Mouse (Mus musculus): Measurements from ENCODE around the gene Pgm1.

Gene Pgm1

DNA sequence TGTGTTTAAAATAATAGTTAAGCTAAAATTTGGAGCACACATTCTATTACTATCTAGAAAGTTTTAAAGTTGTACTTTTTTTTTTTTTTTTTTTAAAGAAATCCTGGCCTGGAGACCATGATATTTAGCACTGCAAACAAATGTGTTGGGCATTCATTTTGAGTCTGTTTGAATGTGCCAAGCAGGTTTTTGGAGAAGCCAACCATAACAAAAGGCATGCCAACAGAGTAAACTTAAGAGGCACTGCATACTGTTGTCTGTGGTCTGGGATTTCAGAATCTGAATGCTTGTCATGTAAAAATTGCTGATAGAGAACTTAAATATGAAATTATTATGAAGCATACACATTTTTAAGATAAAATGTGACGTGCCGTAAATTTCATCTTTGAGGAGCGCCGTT, 28.0 kb downstream of the Pgm1 start:
- no peak for DNase-seq (ENCODE audit: low spot score)

- no peak for DNase-seq (ENCODE audit: low spot score)
Observed at GRCm38 (mm10) chr4:99958084-99958815, 29.0 kb downstream of the Pgm1 start.

- DNase-seq (ENCODE audit: low spot score), result no peak
Observed at GRCm38 (mm10) chr4:99959308-99959707, 30.1 kb downstream of the Pgm1 start.

- no peak for DNase-seq (ENCODE audit: low spot score)
Observed at GRCm38 (mm10) chr4:99966555-99966954, 37.3 kb downstream of the Pgm1 start.

DNA sequence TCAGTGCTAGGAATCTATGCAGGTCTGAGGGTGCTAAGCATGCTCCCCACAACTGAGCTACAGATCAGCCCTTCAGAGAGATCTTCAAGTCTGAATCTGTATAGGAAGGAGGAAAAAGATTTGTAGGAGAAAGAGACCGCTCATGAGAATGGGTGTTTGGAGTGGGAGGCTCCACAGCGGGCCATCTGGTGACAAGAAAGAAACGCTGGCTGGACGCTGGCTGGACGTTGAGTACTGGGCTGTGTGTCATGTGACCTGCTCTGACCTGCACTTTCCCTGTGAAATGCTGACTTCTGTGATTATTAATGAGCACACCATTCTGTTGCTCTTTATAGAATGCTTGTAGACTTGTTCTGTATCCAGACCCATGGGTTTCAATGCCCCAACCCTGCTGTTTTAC, 40.1 kb downstream of the Pgm1 start:
- no peak for DNase-seq (ENCODE audit: low spot score)

- no peak for DNase-seq (ENCODE audit: low spot score)
Observed at GRCm38 (mm10) chr4:99970097-99970496, 40.9 kb downstream of the Pgm1 start.

DNA sequence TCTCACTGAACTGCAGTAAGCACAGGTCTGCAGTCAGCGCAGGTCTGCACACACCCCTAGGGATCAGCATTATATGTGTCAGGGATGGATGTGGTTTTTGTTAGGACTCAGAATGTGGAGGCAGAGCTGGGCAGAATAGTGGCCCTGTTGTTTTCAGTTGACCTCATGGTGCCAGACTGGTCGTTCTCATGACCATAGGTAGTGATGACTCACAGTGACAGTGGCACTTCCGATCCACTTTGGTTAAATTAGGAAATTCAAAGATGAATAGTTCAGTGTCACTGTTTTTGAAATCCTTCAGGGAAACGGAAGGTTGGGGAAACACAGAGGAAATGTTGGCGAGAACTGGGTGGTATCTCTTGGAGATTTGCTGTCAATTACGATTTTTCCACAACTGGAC, 43.7 kb downstream of the Pgm1 start:
- DNase-seq (ENCODE audit: low spot score), result no peak

DNA sequence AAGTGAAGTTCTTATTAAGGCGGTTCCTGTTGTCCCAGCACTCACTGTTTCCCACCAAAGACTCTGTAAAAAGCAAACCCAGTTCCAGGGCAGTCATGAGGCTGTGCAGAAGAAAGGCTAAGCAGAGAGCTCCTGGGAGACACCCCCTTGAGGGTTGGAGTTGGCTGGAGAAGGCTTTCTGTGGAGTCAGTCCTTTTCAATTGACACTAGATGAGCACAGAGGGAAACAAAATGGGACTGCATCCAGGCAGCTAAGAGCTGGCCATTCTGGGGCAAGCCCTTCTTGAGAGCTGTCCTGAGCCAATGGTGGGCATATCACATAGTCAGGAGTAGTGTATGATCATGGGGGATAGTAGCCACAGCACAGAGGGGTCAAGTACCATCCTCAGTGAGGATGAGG, 44.7 kb downstream of the Pgm1 start:
- DNase-seq (ENCODE audit: low spot score), result no peak

DNA sequence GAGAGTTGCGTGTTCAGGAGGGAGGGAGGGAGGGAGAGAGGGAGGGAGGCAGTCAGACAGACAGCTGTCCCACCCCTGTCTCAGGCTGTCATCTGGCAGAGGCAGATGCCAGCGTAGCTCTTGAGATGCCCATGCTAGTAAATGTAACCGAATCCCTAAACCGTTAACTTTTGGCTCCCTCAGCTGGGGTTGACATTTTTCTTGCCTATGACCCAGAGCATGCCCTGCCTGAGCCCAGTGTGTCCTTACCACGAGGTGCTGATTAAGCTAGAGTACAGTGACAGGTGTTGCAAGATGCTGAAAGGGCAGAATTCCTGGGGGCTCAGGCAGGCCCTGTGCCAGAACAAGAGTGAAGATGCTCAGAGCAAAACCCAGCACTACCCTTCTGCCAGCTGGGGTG, 45.2 kb downstream of the Pgm1 start:
- no peak for DNase-seq (ENCODE audit: low spot score)

DNA sequence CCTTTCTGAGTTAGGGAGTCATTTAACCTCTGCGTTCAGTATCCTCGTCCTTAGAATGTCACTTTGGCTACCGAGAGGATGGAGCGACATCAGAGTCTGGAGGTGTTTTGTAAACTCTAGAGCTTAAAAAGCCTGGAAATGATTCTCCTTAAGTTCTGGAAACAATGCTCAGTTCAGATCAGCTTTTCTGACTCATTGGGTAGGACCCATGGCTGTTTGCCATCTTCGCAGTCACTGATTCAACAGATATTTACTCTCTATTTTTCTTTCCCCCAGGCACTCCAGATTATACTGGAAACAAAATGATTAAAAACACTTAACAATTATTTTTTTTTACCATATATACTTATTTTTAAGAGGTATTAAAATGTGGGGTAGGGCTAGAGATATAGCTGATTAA, 50.1 kb downstream of the Pgm1 start:
- DNase-seq (ENCODE audit: low spot score), result no peak

DNA sequence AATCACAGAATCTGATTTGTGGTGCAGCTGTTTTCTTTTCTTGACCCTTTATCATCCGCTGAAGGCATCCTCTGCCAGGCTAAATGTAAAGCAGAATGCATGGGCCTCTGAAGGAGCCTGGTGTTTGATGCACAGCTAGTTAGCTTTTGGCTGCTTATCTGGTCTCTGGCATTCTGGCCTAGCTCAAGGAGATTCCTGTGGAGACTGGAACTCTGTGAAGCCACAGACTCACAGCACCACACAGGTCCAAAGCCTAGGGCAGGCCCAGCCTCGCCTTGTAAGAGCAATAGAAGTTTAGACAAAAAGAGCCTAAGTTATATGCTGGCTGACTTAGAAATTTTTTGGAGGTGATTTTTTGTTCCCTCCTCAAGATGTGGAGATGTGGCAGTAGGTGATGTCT, 52.0 kb downstream of the Pgm1 start:
- no peak for DNase-seq (ENCODE audit: low spot score)

- DNase-seq (ENCODE audit: low spot score), result no peak
Observed at GRCm38 (mm10) chr4:99983652-99984368, 54.6 kb downstream of the Pgm1 start.

DNA sequence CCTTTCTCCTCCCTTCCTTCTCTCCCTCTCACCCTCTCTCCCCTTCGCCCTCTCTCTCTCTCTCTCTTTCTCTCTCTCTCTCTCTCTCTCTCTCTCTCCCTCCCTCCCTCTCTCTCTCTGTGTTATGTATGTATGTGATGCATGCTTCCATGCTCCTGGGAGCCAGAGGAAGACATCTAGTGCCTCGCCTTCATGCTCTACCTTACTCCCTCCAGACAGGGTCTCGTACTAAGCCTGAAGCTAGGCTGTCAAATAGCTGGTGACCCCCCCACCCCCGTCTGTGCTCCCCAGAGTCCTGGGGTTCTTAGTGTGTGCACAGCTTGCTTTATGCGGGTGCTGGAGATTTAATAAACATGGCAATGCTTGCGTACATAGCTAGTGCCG, 55.1 kb downstream of the Pgm1 start:
- no peak for DNase-seq (ENCODE audit: low spot score)

GRCm38 (mm10) chr4:99985086-99985485, 55.9 kb downstream of the Pgm1 start:
- DNase-seq (ENCODE audit: low spot score), result no peak

- DNase-seq (ENCODE audit: low spot score), result no peak
Observed at GRCm38 (mm10) chr4:99985631-99986030, 56.4 kb downstream of the Pgm1 start.

GRCm38 (mm10) chr4:99986609-99987008, 57.4 kb downstream of the Pgm1 start:
- no peak for DNase-seq (ENCODE audit: low spot score)

- DNase-seq (ENCODE audit: low spot score), result no peak
Observed at GRCm38 (mm10) chr4:99988771-99989170, 59.6 kb downstream of the Pgm1 start.

- no peak for DNase-seq (ENCODE audit: low spot score)
Observed at GRCm38 (mm10) chr4:100000971-100001370, 71.8 kb downstream of the Pgm1 start.

GRCm38 (mm10) chr4:100001806-100002205, 72.6 kb downstream of the Pgm1 start:
- no peak for DNase-seq (ENCODE audit: low spot score)

- no peak for DNase-seq (ENCODE audit: low spot score)
Observed at GRCm38 (mm10) chr4:100007721-100008120, 78.5 kb downstream of the Pgm1 start.

GRCm38 (mm10) chr4:100008371-100009090, 79.3 kb downstream of the Pgm1 start:
- peak; percentile 58 for DNase-seq (ENCODE audit: low spot score)

GRCm38 (mm10) chr4:100009211-100009678, 80.0 kb downstream of the Pgm1 start:
- DNase-seq (ENCODE audit: low spot score), result no peak

DNA sequence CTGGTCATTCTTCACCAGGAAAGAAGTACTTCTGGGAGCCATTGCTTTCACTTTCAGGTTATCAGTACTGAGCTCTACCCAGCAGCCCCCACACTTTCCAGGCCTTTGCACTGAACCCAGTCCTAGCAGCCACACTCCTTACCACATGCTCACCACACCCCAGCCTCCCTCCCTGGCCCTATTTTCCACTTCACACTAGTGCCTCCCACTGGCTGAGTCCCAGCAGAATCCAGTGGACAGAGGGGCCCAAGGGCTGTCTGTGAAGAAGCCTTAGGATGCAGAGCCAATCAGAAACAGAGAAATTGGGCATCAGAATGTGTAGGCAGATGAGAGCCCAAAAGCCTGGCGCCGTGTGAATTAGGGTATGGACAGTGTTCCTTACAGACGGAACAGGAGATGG, 81.7 kb downstream of the Pgm1 start:
- DNase-seq (ENCODE audit: low spot score), result no peak

Measured in left cerebral cortex, adult 11 months (tissue).